Mouse (Mus musculus): ENCODE measurements at regions not wholly inside any gene's neighbourhood (a gene's known extent, or its start where the extent isn't known, plus 50 kb on each side); places are given as distances from the start of the nearest gene placed in this dataset.
"Not testable (repeated sequence)": the region's sequence is repeated elsewhere in the genome, so short reads cannot be mapped to it uniquely, and the experiment has no call there.

DNA sequence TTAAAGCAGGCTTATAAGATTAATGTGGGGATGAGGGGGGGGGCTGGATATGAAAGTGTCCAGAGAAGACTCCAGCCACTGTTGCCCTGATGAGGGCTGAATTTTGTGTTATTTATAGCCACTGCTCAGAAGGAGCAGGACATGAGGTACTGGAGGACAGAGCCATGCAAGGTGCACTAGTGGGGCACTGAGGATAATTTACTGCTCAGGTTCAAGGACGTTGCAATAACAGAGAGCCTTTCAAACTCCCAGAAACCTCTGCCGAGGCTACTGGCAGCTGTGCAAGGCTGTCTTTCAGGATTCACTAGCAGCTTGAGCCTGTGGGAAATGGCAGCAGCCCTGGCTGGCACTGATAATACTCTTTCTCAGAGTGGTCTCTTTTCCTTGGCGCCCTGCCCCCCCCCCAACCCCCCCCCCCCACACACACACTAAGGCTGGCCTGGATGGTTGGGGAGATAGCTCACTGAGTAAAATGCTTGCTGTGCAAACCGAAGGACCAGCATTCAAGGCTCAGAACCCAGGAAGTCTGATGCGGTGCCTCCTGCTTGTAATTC, 416.7 kb upstream of the Ercc4 start:
- H3K4me1 ChIP-seq (replicated peaks; ENCODE audit: low read depth, low read length) = peaks cover 25% of the 10 kb centered on the region
- 0 out of 2 replicates have a peak, but pooled peaks cover 5% of the 10 kb centered on the region for H3K27me3 ChIP-seq (ENCODE audit: insufficient read depth, low read length)
- H3K36me3 ChIP-seq (ENCODE audit: insufficient read depth, low read length) = no peaks in the 10 kb centered on the region
- H3K9me3 ChIP-seq (ENCODE audit: low read length) = no peaks in the 10 kb centered on the region
- H3K4me3 ChIP-seq (replicated peaks; ENCODE audit: low read length) = no peak overlapping the region
- TF ChIP-seq NANOG (IDR thresholded peaks at IDR 0.05; ENCODE audit: borderline replicate concordance, low read length) (no peak), CTCF (conservative IDR thresholded peaks at IDR 0.05; ENCODE audit: low read length) (no peak), POU5F1 (IDR thresholded peaks at IDR 0.05; ENCODE audit: borderline replicate concordance, low read length) (no peak)

DNA sequence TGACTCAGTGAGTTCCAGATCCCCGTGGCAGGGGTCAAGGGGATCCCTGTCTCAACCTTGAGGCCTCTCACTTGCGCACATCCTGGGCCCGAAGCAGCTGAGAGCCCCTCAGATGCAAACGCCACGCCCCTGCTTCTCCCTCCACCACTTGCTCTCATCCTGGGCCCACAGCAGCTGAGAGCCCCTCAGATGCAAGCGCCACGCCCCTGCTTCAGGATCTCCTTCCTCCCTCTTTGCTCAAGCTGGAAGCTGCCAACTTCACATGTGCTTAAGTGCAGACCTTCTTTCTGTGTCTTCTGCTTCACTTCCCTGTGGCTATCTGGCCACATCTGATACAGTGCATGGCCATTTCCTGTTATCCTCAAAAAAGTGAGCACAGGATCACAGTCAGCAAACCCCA, 416.1 kb upstream of the Ercc4 start:
- Histone ChIP-seq H3K4me1 (replicated peaks; ENCODE audit: low read depth, low read length) (peaks cover 25% of the 10 kb centered on the region), H3K4me3 (replicated peaks; ENCODE audit: low read length) (no peak overlapping the region), H3K27me3 (ENCODE audit: insufficient read depth, low read length) (0 out of 2 replicates have a peak, but pooled peaks cover 5% of the 10 kb centered on the region), H3K9me3 (ENCODE audit: low read length) (no peaks in the 10 kb centered on the region), H3K36me3 (ENCODE audit: insufficient read depth, low read length) (no peaks in the 10 kb centered on the region)
- no peak for TF ChIP-seq NANOG (IDR thresholded peaks at IDR 0.05; ENCODE audit: borderline replicate concordance, low read length)
- TF ChIP-seq CTCF (conservative IDR thresholded peaks at IDR 0.05; ENCODE audit: low read length) = no peak
- TF ChIP-seq POU5F1 (IDR thresholded peaks at IDR 0.05; ENCODE audit: borderline replicate concordance, low read length) = no peak

DNA sequence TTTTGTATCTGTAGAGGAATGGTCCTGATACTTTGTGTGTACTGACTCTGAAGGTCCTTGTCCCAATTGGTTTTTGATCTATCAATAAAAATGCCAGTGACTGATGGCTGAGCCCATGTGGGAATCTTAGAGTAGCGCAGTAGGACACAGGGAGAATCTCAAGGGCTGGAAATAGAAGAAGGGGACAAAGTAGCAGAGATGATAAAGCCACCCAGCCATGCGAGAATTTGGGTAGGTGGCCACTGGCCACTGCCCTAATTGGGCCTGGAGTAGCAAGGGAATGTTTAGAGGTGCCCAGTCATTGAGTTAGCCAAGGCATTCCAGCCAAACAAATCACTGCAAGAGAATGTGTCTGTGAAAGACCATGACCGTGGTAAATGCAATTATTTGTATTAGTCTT, 414.8 kb upstream of the Ercc4 start:
- H3K9me3 ChIP-seq (ENCODE audit: low read length) = no peaks in the 10 kb centered on the region
- 0 out of 2 replicates have a peak, but pooled peaks cover 5% of the 10 kb centered on the region for H3K27me3 ChIP-seq (ENCODE audit: insufficient read depth, low read length)
- no peaks in the 10 kb centered on the region for H3K36me3 ChIP-seq (ENCODE audit: insufficient read depth, low read length)
- TF ChIP-seq CTCF (conservative IDR thresholded peaks at IDR 0.05; ENCODE audit: low read length) (no peak), POU5F1 (IDR thresholded peaks at IDR 0.05; ENCODE audit: borderline replicate concordance, low read length) (no peak), NANOG (IDR thresholded peaks at IDR 0.05; ENCODE audit: borderline replicate concordance, low read length) (no peak)
- H3K4me3 ChIP-seq (replicated peaks; ENCODE audit: low read length) = no peak overlapping the region
- H3K4me1 ChIP-seq (replicated peaks; ENCODE audit: low read depth, low read length) = peaks cover 25% of the 10 kb centered on the region

DNA sequence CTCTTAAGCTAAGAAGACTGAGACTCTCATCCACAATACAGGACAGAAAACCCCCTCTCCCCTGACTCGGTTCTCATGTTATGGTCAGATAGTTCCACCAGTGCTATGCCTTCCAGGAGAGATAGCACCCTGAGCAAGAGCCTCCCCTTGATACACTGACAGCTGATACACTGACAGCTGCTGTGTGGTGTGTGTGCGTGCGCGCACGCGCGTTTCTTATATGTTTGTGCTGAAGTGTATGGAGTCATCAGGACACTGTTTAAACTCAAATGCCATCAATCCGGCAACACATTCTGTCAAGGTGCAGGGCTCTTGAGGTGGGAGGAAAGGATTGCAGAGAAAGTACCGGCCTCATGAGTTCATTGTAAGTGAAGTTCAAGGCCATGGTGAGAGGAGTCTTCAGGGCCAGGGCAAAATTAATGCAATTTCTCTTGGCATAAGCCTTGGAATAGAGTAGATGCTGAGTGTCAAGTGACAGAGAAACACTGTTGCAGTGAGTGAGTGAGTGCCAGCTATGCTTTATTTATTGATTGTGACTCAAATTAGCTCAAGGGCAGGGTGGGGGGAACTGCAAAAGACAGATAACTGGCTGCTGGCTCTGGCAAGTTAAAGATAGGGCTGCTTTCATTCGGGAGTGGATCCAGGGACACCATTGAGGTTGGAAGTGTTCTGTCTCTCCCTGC, 412.4 kb upstream of the Ercc4 start:
- no peaks in the 10 kb centered on the region for H3K9me3 ChIP-seq (ENCODE audit: low read length)
- H3K4me1 ChIP-seq (replicated peaks; ENCODE audit: low read depth, low read length) = peaks cover 16% of the 10 kb centered on the region
- H3K4me3 ChIP-seq (replicated peaks; ENCODE audit: low read length) = no peak overlapping the region
- H3K27me3 ChIP-seq (ENCODE audit: insufficient read depth, low read length) = 0 out of 2 replicates have a peak, but pooled peaks cover 5% of the 10 kb centered on the region
- TF ChIP-seq POU5F1 (IDR thresholded peaks at IDR 0.05; ENCODE audit: borderline replicate concordance, low read length) = no peak
- no peaks in the 10 kb centered on the region for H3K36me3 ChIP-seq (ENCODE audit: insufficient read depth, low read length)

DNA sequence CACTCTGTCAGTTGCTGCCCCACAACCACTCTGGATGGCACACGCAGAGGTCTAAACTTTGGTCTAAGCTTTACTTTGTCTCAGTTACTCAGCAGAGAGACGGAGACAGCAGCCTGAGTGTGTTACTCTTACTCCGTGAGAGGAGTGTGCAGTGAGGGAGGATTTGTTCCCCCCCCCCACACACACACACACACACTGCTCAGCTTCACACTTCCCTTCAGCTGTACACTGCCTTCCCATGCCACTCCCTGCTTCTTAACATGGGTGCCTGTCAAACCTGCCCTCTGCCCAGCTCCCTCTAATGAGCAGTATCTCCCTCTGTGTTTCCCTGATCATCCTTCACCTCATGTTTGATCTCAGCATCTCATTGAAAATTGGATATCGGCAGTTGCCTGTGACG, 409.9 kb upstream of the Ercc4 start:
- Histone ChIP-seq H3K4me1 (replicated peaks; ENCODE audit: low read depth, low read length) (no peaks in the 10 kb centered on the region; the same call in 1 of the 2 replicates), H3K36me3 (ENCODE audit: insufficient read depth, low read length) (no peaks in the 10 kb centered on the region), H3K4me3 (replicated peaks; ENCODE audit: low read length) (no peak overlapping the region), H3K27me3 (ENCODE audit: insufficient read depth, low read length) (peaks cover 6% of the 10 kb centered on the region; the same call in 1 of the 2 replicates), H3K9me3 (ENCODE audit: low read length) (no peaks in the 10 kb centered on the region)
- no peak for TF ChIP-seq NANOG (IDR thresholded peaks at IDR 0.05; ENCODE audit: borderline replicate concordance, low read length)
- no peak for TF ChIP-seq CTCF (conservative IDR thresholded peaks at IDR 0.05; ENCODE audit: low read length)
- no peak for TF ChIP-seq POU5F1 (IDR thresholded peaks at IDR 0.05; ENCODE audit: borderline replicate concordance, low read length)

DNA sequence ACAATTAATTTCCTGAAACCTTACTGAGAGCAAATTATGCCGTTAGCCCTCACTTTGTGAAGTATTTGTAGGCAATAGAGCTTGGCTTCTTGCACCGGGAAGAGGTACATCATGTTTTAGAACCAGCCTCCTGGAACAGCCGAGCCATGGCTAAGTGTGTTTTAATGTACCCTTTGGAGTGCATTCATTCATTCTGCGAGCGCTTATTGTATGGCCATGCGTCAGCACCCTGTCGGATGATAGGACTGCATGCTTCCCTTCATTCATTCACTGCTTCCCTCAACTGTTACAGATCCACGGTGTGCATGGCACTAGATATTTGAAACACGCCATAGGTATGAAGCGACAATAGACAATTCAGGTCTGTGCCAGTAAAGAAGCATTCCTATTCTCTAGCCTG, 409.4 kb upstream of the Ercc4 start:
- Histone ChIP-seq H3K27me3 (ENCODE audit: insufficient read depth, low read length) (peaks cover 6% of the 10 kb centered on the region; the same call in 1 of the 2 replicates), H3K36me3 (ENCODE audit: insufficient read depth, low read length) (no peaks in the 10 kb centered on the region), H3K4me3 (replicated peaks; ENCODE audit: low read length) (no peak overlapping the region), H3K9me3 (ENCODE audit: low read length) (no peaks in the 10 kb centered on the region), H3K4me1 (replicated peaks; ENCODE audit: low read depth, low read length) (no peaks in the 10 kb centered on the region; the same call in 1 of the 2 replicates)
- TF ChIP-seq CTCF (conservative IDR thresholded peaks at IDR 0.05; ENCODE audit: low read length) = no peak
- TF ChIP-seq NANOG (IDR thresholded peaks at IDR 0.05; ENCODE audit: borderline replicate concordance, low read length) = no peak
- TF ChIP-seq POU5F1 (IDR thresholded peaks at IDR 0.05; ENCODE audit: borderline replicate concordance, low read length) = no peak

DNA sequence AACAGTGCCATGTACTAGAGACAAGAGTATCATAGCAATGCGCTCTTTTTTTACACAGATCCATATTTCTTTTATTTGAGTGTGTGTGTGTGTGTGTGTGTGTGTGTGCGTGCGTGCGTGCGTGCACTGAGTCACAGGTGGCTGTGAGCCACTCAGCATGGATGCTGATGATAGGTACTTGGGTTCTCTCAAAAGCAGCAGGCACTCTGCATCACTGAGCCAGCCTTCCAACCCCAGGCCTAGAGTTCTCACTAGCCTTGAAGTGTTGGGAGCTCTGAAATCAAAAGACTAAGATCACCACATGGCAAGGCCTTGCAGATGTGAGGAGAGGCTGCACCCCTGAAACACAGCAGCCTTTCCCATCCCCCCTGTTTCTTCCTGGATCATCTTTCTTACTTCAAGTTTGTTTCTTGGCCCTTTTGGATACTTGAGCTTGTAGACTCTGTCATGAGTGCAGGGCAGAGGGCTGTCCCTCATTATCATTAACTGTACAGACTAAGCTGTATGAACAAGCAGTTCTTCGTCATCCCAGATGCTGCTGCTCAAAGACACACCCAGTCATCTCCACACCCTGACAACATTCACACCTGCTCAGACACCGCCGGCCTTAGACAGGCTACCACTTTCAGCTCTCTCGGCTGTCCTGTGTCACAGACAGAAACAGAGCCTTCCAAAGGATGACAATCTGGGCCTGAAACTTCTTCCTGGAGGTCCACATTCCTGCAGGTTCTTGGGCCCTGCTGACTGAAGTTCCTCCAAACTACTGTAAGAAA, 405.5 kb upstream of the Ercc4 start:
- Histone ChIP-seq H3K4me1 (replicated peaks; ENCODE audit: low read depth, low read length) (no peaks in the 10 kb centered on the region; the same call in 1 of the 2 replicates), H3K4me3 (replicated peaks; ENCODE audit: low read length) (no peak overlapping the region), H3K36me3 (ENCODE audit: insufficient read depth, low read length) (no peaks in the 10 kb centered on the region), H3K27me3 (ENCODE audit: insufficient read depth, low read length) (peaks cover 6% of the 10 kb centered on the region; the same call in 1 of the 2 replicates), H3K9me3 (ENCODE audit: low read length) (no peaks in the 10 kb centered on the region)
- no peak for TF ChIP-seq CTCF (conservative IDR thresholded peaks at IDR 0.05; ENCODE audit: low read length)
- TF ChIP-seq POU5F1 (IDR thresholded peaks at IDR 0.05; ENCODE audit: borderline replicate concordance, low read length) = no peak
- no peak for TF ChIP-seq NANOG (IDR thresholded peaks at IDR 0.05; ENCODE audit: borderline replicate concordance, low read length)

DNA sequence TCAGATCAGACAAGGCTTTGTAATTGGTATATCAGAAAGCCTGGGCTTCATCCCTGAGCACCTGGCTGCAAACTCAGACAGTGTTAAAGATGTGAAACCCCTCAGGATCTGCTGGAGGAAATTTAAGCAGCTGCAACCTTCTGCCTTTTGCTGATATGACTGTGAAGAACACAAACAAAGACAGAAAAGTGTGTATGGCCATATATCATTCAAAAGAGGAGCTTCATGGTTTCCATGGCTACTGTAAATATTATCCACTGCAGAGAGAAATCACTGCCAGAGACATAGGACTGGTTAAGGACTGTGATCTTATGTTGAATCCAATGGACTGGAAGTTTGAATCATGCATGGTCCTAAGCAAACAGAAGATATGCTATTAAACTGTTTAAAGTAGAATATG, 402.6 kb upstream of the Ercc4 start:
- Histone ChIP-seq H3K36me3 (ENCODE audit: insufficient read depth, low read length) (no peaks in the 10 kb centered on the region), H3K9me3 (ENCODE audit: low read length) (no peaks in the 10 kb centered on the region), H3K4me3 (replicated peaks; ENCODE audit: low read length) (no peak overlapping the region), H3K27me3 (ENCODE audit: insufficient read depth, low read length) (peaks cover 6% of the 10 kb centered on the region; the same call in 1 of the 2 replicates), H3K4me1 (replicated peaks; ENCODE audit: low read depth, low read length) (no peaks in the 10 kb centered on the region; the same call in none of the 2 replicates)
- TF ChIP-seq CTCF (conservative IDR thresholded peaks at IDR 0.05; ENCODE audit: low read length) = no peak
- no peak for TF ChIP-seq POU5F1 (IDR thresholded peaks at IDR 0.05; ENCODE audit: borderline replicate concordance, low read length)
- no peak for TF ChIP-seq NANOG (IDR thresholded peaks at IDR 0.05; ENCODE audit: borderline replicate concordance, low read length)

DNA sequence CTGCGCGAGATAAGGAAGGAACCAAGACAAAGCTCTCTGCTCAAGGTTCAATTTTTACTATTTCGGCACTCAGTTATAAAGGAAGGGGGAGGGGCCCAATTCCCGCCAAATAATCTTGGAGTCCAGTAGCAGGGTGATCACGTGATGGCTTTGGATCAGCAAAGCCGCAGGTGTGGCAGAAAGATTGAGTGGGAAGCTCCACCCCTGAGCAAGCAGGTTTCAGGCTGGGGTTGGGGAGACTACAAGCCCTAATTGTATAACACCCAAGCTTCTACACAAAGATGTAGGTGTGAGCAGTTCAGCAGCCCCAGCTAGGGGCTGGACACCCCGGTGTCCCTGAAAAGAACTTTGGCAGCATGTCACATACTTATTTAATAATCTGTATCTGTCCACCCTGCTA, 388.1 kb upstream of the Ercc4 start:
- H3K4me1 ChIP-seq (replicated peaks; ENCODE audit: low read depth, low read length) = not testable (repeated sequence)

More for the DNA sequence above, 388.1 kb upstream of the Ercc4 start:
- H3K4me3 ChIP-seq (replicated peaks; ENCODE audit: low read length); H3K36me3 ChIP-seq (ENCODE audit: insufficient read depth, low read length); H3K27me3 ChIP-seq (ENCODE audit: insufficient read depth, low read length); H3K9me3 ChIP-seq (ENCODE audit: low read length): not testable (repeated sequence)

Data from E14TG2a.4 (cell line).